Mouse (Mus musculus): ENCODE measurements around the gene Sorcs3.

DNA sequence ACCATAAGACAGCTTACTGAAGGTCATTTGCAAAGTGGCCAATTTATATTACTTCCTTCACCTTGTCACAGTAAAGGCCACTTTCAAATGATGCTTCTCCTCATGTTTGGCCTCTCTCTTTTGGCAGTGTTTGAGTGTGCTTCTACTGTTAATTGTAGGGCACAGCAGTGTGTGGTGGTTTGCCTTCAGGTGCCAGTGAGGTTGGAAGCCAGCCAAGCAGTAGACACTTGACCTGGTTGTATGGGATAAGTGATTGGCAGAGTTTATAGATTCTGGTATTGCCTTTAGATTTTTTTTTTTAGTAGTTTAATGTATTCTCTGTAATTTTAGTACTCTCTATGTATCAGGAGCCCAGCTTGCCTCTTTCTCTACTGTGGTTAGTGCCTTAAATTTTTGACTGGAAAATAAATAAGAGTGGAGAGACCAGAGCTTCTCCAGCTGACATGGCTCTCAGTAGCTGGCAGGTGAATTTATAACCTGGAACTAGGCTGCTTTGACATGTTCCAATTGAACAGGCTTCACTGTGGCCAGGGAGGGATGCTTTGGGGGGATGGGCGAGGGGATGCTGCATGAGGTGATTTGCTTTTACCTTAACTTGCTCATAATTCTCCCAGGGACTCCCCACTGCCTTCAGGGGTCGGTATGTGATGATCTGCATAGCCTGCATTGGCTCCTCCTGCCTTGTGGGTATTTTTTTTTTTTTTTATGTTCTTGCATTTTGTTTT lies 298.2 kb downstream of the Sorcs3 start:
- TF ChIP-seq POLR2A (IDR thresholded peaks at IDR 0.05; ENCODE audit: low read depth, low read length) (no peak), CTCF (conservative IDR thresholded peaks at IDR 0.05; ENCODE audit: insufficient read depth, insufficient read length, low read depth, low read length) (no peak)
